Mouse (Mus musculus) thymus, postnatal 10 days (tissue): ENCODE results near the gene Hist1h2bg.

Experiments
- DNase-seq, 2 experiments: peaks; one replicate each; pipeline ENCODE4 v3.0.0; 2021; ENCODE audit warnings: low spot score in 2 of 2

Gene Hist1h2bg

GRCm38 (mm10) chr13:23611638-23612037, 40.4 kb downstream of the Hist1h2bg start:
- no peak for DNase-seq

GRCm38 (mm10) chr13:23620056-23620732, 49.0 kb downstream of the Hist1h2bg start:
- DNase-seq = no peak

GRCm38 (mm10) chr13:23620733-23621531, 49.7 kb downstream of the Hist1h2bg start, which contains the start of gene Hist1h2be:
TSS of gene Hist1h2be (minus strand) at chr13:23621124.
- peak; percentile 57 to 63 for DNase-seq
